Mouse (Mus musculus) neural tube, embryonic 15.5 days (tissue): ENCODE results near the gene Ankfn1. TPM values are rescaled to one million over a fixed set of nuclear protein-coding genes. Genes with fewer than 3 reads are reported as not detected.

Experiments
- ATAC-seq: fragments of 200-750 bp; cut with Nextera tagmentation; 2 replicates; pipeline ENCODE4 v1.8.0; 2017; ENCODE audit warnings: mild to moderate bottlenecking, moderate TSS enrichment, moderate library complexity; ENCODE audit not compliant: low FRiP score
- H3K27ac ChIP-seq: fragments of 300-500 bp; sonication (generic); replicated peaks from 2 replicates; pipeline ENCODE4 v1.5.1; 2015; ENCODE audit warnings: mild to moderate bottlenecking, inconsistent platforms
- H3K27me3 ChIP-seq: fragments of 300-500 bp; sonication (generic); replicated peaks from 2 replicates; pipeline ENCODE4 v1.6.1; 2015; ENCODE audit warnings: inconsistent platforms
- H3K36me3 ChIP-seq: fragments of 300-500 bp; sonication (generic); 2 replicates; pipeline ENCODE4 v1.6.1; 2015; ENCODE audit warnings: inconsistent platforms
- H3K4me1 ChIP-seq: fragments of 300-500 bp; sonication (generic); 2 replicates; pipeline ENCODE4 v1.6.1; 2015; ENCODE audit warnings: inconsistent platforms
- H3K4me2 ChIP-seq: fragments of 300-500 bp; sonication (generic); 2 replicates; pipeline ENCODE4 v1.6.1; 2015; ENCODE audit warnings: inconsistent platforms, mild to moderate bottlenecking, moderate library complexity
- H3K4me3 ChIP-seq: fragments of 300-500 bp; sonication (generic); replicated peaks from 2 replicates; pipeline ENCODE4 v1.5.1; 2015; ENCODE audit warnings: mild to moderate bottlenecking, inconsistent platforms
- H3K9ac ChIP-seq: fragments of 300-500 bp; sonication (generic); replicated peaks from 2 replicates; pipeline ENCODE4 v1.6.1; 2015; ENCODE audit warnings: mild to moderate bottlenecking, inconsistent platforms
- H3K9me3 ChIP-seq: fragments of 300-500 bp; sonication (generic); replicated peaks from 2 replicates; pipeline ENCODE4 v1.6.1; 2016; ENCODE audit warnings: inconsistent platforms
- WGBS: fragments of 180-500 bp; shearing (Covaris S2); methylation state at CpG from one replicate; pipeline ENCODE4 v1.1.7; 2015; ENCODE audit warnings: mixed read lengths; 5-methylcytosine and 5-hydroxymethylcytosine counted together
- polyA plus RNA-seq: library from polyadenylated mRNA; unstranded; fragments of >200 nt; fragmentation: Nextera tagmentation; extraction: Ambion mirVana; gene quantifications from 2 replicates; pipeline ENCODE4 v1.2.1, GENCODE M21; 2015

Ankfn1 gene
- polyA plus RNA-seq, 1 experiment from 2014 or later: 4.6 TPM

DNA sequence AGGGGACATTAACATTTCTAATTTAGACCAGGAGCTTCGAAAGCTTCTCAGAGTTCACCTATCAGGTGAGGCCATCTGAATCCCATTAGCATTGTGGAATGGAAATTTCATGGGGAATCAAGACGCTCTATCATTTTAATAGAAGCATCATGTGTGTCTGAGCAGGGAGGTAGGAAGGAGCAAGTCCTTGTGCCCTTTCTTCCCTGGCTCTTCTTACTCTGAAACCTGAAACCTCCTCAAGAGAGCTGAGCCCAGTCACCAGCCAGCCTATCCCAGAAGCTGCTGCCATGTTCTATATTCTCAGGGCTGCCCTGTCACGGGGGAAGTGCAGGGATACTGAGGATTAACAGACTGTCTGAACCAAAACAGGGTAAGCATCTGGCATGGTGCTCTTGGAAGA lies 165.9 kb downstream of the Ankfn1 start:
- H3K4me3 ChIP-seq: no peak overlapping the region
- H3K4me2 ChIP-seq: no peak overlapping the region
- H3K4me1 ChIP-seq: peaks cover 4% of the 10 kb centered on the region; the same call in 1 of the 2 replicates
- no peaks in the 10 kb centered on the region for H3K36me3 ChIP-seq
- no peaks in the 10 kb centered on the region for H3K9me3 ChIP-seq
- no peak overlapping the region for H3K27ac ChIP-seq
- ATAC-seq: no peak
- H3K27me3 ChIP-seq: no peaks in the 10 kb centered on the region
- WGBS: 75% methylated on average over 3 of the region's 3 CpGs
- H3K9ac ChIP-seq: no peak overlapping the region

GRCm38 (mm10) chr11:89608071-89608470 lies 169.4 kb downstream of the Ankfn1 start:
- Histone ChIP-seq H3K4me1 (peaks cover 4% of the 10 kb centered on the region; the same call in 1 of the 2 replicates), H3K36me3 (no peaks in the 10 kb centered on the region), H3K9me3 (no peaks in the 10 kb centered on the region), H3K9ac (no peak overlapping the region), H3K4me3 (no peak overlapping the region), H3K27ac (no peak overlapping the region), H3K27me3 (no peaks in the 10 kb centered on the region), H3K4me2 (no peak overlapping the region)
- no peak for ATAC-seq
- 66% methylated on average over 7 of the region's 7 CpGs for WGBS

DNA sequence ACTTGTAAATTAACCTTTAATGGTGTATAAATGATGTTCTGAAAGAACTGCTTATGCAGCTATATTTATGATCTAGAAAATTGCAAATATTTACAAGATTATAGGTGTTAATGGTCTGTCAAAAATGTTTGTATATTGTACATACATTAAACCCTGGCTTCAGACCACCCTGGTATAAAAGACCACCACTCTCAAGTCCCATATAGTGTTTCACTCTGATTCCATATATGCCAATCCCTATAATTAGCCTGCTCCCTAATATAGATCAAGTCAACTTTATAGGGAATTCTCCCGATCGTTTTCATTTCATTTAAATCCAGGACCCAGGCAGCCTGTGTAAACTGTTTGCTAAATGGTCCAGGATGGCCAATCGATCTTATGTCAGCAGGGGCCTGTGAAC lies 170.2 kb downstream of the Ankfn1 start:
- no peaks in the 10 kb centered on the region for H3K27me3 ChIP-seq
- no peak for ATAC-seq
- H3K27ac ChIP-seq: no peak overlapping the region
- no peak overlapping the region for H3K9ac ChIP-seq
- peaks cover 4% of the 10 kb centered on the region; the same call in 1 of the 2 replicates for H3K4me1 ChIP-seq
- no peak overlapping the region for H3K4me3 ChIP-seq
- H3K36me3 ChIP-seq: no peaks in the 10 kb centered on the region
- H3K4me2 ChIP-seq: no peak overlapping the region
- no peaks in the 10 kb centered on the region for H3K9me3 ChIP-seq
- 72% methylated on average over 3 of the region's 3 CpGs for WGBS

- H3K4me3 ChIP-seq: no peak overlapping the region
- H3K4me1 ChIP-seq: peaks cover 4% of the 10 kb centered on the region; the same call in 1 of the 2 replicates
- H3K9ac ChIP-seq: no peak overlapping the region
- H3K27me3 ChIP-seq: no peaks in the 10 kb centered on the region
- H3K27ac ChIP-seq: no peak overlapping the region
- no peak overlapping the region for H3K4me2 ChIP-seq
- ATAC-seq: no peak
- 92% methylated on average over 6 of the region's 6 CpGs for WGBS
- H3K9me3 ChIP-seq: no peaks in the 10 kb centered on the region
- H3K36me3 ChIP-seq: no peaks in the 10 kb centered on the region
These were observed 171.1 kb downstream of the Ankfn1 start for GRCm38 (mm10) chr11:89606346-89606745.

GRCm38 (mm10) chr11:89602966-89603365 lies 174.5 kb downstream of the Ankfn1 start:
- Histone ChIP-seq H3K9me3 (no peaks in the 10 kb centered on the region), H3K4me2 (no peak overlapping the region), H3K27ac (no peak overlapping the region), H3K4me1 (no peaks in the 10 kb centered on the region), H3K36me3 (no peaks in the 10 kb centered on the region), H3K4me3 (no peak overlapping the region), H3K9ac (no peak overlapping the region), H3K27me3 (no peaks in the 10 kb centered on the region)
- no peak for ATAC-seq
- WGBS: 91% methylated on average over 5 of the region's 5 CpGs

DNA sequence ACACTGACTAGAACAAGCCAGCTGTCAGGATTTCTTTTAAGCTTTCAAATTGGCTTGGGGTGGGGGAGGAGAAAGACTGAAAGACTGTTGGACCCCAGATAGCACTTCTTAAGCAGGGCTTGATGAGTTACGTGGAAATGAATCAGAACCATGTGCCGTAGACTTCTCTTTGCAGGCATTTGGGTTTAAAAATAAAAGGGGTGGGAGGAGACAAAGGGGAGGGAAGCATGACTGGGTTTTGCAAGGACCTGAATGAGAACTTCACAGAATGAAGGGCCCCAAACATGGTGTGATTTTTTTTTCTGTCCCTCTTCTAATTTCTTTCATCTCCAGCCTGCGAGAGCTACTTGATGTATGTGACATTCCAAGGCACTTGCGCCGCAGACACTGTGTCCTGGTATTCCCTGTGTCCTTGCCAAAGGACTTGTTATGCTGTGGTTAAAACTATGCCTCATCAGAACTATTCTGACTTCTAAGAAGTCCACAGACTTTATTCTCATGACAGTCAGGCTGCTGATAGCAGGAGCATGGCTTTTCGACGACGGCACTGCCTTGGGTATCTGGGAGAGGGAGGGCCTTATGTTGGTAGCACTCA lies 176.4 kb downstream of the Ankfn1 start:
- Histone ChIP-seq H3K4me3 (no peak overlapping the region), H3K4me1 (no peaks in the 10 kb centered on the region), H3K36me3 (no peaks in the 10 kb centered on the region), H3K9ac (no peak overlapping the region), H3K9me3 (no peaks in the 10 kb centered on the region), H3K27me3 (no peaks in the 10 kb centered on the region), H3K27ac (no peak overlapping the region), H3K4me2 (no peak overlapping the region)
- WGBS: 89% methylated on average over 8 of the region's 8 CpGs
- no peak for ATAC-seq

DNA sequence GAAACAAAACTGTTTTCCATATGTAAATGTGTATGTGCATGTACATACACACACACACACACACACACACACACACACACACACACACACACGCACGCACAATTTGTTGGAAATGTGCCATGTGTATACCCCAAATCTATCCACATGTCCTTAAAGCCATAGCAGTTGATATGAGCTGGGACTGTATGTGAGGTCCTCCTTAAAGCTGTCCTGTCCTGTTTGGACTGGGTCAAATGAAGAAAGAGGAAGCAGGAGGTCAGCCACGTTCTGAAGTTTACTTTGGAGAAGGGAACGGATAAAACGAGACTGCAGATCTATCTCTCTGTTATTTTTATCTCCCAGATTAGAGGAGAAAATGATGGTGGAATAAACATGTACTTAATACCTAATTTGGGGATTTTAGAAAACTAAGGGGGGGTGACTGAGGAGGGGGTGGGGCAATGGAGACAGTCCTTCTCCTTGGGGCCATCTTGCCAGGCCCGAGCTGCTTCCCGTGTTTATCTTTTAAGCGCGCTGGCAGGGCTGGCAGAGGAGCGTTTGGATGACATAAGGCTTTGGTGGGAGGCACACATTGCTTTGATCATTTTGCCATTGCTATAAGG lies 187.1 kb downstream of the Ankfn1 start:
- no peak overlapping the region for H3K9ac ChIP-seq
- H3K27me3 ChIP-seq: no peaks in the 10 kb centered on the region
- no peak overlapping the region for H3K4me2 ChIP-seq
- H3K4me3 ChIP-seq: no peak overlapping the region
- no peak for ATAC-seq
- 84% methylated on average over 10 of the region's 10 CpGs for WGBS
- no peak overlapping the region for H3K27ac ChIP-seq
- no peaks in the 10 kb centered on the region for H3K36me3 ChIP-seq
- no peaks in the 10 kb centered on the region for H3K4me1 ChIP-seq
- H3K9me3 ChIP-seq: no peaks in the 10 kb centered on the region

DNA sequence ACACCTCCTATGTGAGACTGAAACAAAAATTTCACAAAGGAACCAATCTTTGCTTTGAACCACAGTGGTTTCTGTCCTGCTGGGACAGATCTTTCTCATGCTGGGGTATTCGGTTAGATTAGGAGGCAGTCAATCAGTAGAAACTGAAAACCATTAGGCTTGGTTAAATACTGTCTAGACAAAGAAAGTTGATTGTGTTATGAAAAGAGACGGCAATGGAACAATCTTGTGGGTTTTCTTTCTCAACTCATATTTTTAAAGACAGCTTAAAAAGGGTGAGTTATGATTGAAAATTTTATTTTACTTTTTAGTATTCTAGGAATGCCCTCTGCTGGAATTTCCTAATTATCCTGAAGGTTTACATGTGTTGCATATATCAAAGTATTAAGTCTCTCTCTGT lies 191.1 kb downstream of the Ankfn1 start:
- 62% methylated on average over 2 of the region's 2 CpGs for WGBS
- Histone ChIP-seq H3K4me1 (no peaks in the 10 kb centered on the region), H3K36me3 (no peaks in the 10 kb centered on the region), H3K4me2 (no peak overlapping the region), H3K27me3 (no peaks in the 10 kb centered on the region), H3K9ac (no peak overlapping the region), H3K9me3 (no peaks in the 10 kb centered on the region), H3K27ac (no peak overlapping the region), H3K4me3 (no peak overlapping the region)
- no peak for ATAC-seq

DNA sequence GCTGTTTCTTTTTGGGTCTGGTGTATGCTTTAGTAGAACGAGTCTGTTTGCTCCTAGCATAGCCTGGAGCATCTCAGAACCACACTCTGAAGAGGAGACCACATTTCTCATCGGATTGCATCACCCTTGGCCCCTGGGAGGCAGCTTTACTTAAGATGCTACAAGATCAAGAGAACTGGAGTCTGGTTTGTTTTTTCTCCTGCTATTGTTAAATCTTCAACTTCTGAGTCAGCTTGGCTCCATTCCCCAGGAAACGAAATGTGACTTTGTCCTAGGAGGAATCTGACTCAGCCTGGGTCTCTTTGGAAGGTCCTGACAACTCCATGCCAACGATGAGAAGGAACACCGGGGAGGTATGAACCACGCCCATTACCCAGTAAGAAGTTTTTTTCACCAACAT lies 197.6 kb downstream of the Ankfn1 start:
- no peak for ATAC-seq
- no peak overlapping the region for H3K4me2 ChIP-seq
- H3K4me3 ChIP-seq: no peak overlapping the region
- WGBS: 83% methylated on average over 6 of the region's 6 CpGs
- no peaks in the 10 kb centered on the region for H3K4me1 ChIP-seq
- no peaks in the 10 kb centered on the region for H3K27me3 ChIP-seq
- no peaks in the 10 kb centered on the region for H3K9me3 ChIP-seq
- H3K9ac ChIP-seq: no peak overlapping the region
- no peak overlapping the region for H3K27ac ChIP-seq
- H3K36me3 ChIP-seq: no peaks in the 10 kb centered on the region

GRCm38 (mm10) chr11:89579111-89579510 lies 198.3 kb downstream of the Ankfn1 start:
- ATAC-seq: no peak
- Histone ChIP-seq H3K27ac (no peak overlapping the region), H3K9me3 (no peaks in the 10 kb centered on the region), H3K4me2 (no peak overlapping the region), H3K4me3 (no peak overlapping the region), H3K9ac (no peak overlapping the region), H3K36me3 (no peaks in the 10 kb centered on the region), H3K27me3 (no peaks in the 10 kb centered on the region), H3K4me1 (no peaks in the 10 kb centered on the region)
- 55% methylated on average over 4 of the region's 4 CpGs for WGBS

DNA sequence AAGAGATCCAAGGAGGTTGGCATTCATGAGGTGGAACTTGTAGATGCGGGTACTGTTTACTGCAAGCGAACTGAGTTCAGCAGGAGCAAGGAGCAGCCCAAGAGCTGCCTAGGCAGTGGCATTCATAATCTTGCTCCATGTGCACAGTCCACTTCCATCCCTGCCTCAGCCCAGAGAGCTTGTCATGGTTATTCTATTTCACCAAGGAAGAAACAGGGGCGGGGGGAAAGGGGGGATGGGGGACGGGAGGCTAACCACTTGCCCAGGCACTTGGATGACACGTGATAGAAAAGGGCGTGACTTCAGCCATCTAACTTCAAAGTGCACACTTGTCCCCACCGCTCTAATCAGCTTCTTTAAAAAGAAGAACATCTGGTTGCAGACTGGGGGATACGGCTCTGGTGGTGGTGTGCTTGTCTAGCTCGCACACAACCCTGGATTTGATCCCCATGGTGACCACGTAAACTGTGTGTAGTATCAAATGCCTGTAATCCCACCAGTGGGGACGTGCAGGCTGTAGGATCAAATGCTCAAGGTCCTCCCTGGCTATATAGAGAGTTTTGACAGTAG lies 203.1 kb downstream of the Ankfn1 start:
- Histone ChIP-seq H3K9me3 (no peaks in the 10 kb centered on the region), H3K4me1 (no peaks in the 10 kb centered on the region), H3K9ac (no peak overlapping the region), H3K4me2 (no peak overlapping the region), H3K27ac (no peak overlapping the region), H3K36me3 (no peaks in the 10 kb centered on the region), H3K4me3 (no peak overlapping the region), H3K27me3 (no peaks in the 10 kb centered on the region)
- ATAC-seq: no peak
- WGBS: 78% methylated on average over 11 of the region's 11 CpGs

DNA sequence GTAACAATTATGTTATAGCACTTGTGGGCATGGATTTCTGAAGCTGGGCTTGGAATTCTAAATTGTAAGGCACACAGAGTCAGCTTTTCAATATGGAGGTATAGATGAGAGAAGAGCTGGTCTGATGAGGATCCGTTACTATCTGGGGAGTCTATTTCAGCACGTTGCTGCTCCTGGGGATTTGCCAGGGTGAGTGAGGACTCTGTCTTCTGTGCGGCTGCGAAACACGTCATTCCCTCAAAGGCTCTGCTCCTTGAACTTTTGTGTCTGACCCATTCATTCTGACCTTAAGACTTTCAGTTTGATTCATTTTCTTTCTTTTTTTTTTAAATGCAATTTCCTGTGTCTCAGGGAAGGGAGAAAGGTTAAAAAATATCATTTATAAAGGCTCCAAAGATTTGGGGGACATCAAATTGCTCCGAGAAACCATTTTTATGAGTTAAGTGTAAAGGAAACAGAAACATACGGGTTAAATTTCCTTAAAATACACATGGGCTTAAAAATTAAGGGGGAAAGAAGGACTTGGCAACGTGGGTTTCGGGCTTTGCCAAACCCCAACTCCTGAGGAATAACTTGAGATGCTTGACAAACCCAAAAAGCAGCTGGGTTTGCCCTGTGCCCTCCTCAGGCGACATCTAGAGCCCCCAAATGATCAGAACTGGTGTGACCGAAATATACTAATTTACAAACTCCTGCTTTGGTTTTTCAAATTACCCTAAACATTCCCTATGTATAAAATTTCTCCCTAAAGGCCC lies 207.9 kb downstream of the Ankfn1 start:
- H3K36me3 ChIP-seq: no peaks in the 10 kb centered on the region
- 79% methylated on average over 11 of the region's 11 CpGs for WGBS
- H3K9me3 ChIP-seq: no peaks in the 10 kb centered on the region
- H3K4me2 ChIP-seq: no peak overlapping the region
- H3K4me1 ChIP-seq: no peaks in the 10 kb centered on the region
- no peaks in the 10 kb centered on the region for H3K27me3 ChIP-seq
- H3K9ac ChIP-seq: no peak overlapping the region
- no peak overlapping the region for H3K27ac ChIP-seq
- H3K4me3 ChIP-seq: no peak overlapping the region
- no peak for ATAC-seq
